Mouse (Mus musculus): ENCODE measurements at regions not wholly inside any gene's neighbourhood (a gene's known extent, or its start where the extent isn't known, plus 50 kb on each side); places are given as distances from the start of the nearest gene placed in this dataset.

DNA sequence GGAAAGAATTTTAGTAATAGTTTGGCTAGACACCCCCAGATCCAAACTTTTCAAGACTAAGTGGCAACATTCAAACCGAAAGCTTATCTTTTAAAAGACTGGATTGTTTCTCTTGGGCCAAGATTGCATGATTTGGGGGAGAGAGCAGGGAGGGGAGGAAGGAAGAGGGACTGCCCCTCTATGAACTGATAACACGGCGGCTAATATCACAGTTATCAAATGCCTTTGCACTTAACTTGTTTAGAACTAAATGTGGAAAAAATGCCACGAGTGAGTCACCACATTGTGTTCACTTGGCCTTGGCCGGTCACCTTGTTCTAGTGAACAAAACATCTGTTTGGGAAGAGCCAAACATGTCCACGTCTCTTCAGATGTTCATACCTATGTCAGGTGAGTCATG is 92.3 kb downstream of the Tes start:
- DNase-seq (ENCODE audit: low spot score), result no peak

DNA sequence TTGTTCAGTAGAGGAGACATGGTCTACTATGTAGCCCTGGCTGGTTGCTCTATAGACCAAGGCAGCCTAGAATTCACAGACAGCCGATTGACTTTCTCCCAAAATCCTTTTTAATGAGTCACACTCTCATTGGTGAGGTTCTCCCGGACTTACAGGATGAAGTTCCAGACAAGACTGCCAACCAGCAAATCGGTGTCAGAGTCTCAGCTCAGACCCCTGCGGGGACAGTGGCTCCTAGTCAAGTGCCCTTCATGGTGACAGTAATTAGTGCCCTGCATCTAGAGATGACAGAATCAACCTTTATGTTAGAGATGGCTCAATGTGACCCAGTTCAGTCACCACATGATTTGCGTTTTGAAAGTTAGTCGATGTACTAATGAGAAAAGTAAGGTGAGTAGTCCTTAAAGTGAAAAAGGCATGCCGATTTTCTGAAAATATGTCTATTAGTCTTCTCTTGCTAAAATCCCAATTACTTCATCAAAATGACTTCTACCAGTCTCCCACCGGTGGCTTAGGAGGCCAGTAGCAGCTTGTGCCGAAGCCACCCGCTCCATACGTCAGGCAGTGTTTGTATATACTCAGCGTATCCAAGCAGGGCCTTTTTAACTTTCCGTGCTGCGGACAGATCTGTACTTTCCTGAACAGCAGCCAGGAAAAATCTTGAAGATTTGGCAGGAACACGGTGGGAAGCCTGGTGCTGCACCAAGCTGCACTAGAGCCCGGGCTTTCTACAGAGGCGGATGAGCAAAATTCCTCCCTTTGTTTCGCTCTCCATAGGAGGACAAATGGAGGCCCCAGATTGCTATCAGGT is 105.2 kb downstream of the Tes start:
- DNase-seq (ENCODE audit: low spot score), result peak; percentile 28

DNA sequence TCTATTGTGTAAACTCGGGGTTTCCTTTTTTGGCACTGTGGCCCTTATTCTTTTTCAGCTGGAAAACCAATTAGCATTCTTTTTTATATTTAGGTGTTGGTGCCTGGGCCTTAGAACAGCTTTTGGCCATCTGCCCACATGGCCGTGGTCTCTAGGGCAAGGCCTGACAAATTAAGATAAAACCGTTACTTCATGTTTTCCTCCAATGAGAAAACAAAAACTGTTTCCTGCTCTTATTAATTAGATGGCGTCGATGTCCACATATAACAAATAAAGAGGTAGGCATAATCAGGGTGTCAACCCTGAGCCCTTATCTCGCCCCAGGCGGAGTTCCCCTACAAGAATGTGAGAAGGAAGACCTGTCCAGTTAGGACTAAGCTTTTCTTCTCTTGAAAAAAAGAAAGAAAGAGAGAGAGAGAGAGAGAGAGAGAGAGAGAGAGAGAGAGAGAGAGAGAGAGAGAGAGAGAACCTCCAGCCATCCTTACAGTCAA is 105.9 kb downstream of the Tes start:
- peak; percentile 17 for DNase-seq (ENCODE audit: low spot score)

DNA sequence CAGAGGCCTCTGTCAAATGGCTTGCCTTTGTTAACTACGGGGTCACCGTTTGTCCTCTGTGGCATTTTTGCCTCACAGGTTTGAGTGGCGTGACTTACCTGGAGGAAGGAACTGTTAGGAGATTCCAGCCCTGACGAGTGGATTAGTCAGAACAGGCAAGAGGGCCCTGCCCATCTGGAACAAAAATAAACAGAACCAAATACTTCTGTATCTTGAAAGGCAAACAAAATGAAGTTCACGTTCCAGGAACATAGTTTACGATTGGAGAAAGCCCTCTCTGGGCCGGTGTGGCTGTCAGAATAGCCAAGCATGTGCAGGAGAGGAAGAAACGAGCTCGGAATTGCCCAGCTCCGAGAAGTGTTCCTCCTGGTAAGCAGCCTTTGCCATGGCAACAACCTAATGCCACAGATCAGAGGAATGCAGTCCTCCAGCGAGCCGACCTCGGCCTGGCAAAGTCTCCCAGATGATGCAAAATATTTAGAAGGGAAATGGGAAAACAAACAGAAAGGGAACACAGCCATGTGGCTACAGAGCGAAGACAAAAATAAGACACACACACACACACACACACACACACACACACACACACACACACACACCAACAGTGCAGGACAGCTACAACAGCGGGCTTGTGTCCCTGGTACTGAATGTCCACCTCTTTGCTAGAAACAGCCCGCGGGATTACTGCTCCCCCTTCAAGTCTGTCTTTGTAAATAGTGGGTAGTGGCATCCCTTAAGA is 106.5 kb downstream of the Tes start:
- peak; percentile 25 for DNase-seq (ENCODE audit: low spot score)

DNA sequence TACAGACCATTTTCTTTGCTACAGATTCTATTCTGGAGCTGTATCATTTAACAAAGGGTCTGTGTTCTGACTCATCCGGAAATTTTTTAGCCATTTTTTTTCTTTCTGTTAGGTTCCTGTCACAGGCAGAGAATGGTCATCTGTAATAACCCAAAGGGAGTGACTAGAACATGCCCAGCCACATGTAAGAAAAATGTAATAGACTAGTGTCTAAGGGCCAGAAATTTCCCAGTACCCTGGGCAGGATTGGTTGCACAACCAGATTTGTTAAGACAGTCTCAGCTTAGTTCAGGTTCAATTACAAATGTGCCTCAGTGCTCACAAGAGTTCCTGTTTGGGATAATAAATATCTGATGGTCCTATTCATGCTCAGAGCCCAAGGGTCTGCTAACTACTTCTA is 107.1 kb downstream of the Tes start:
- DNase-seq (ENCODE audit: low spot score), result no peak

DNA sequence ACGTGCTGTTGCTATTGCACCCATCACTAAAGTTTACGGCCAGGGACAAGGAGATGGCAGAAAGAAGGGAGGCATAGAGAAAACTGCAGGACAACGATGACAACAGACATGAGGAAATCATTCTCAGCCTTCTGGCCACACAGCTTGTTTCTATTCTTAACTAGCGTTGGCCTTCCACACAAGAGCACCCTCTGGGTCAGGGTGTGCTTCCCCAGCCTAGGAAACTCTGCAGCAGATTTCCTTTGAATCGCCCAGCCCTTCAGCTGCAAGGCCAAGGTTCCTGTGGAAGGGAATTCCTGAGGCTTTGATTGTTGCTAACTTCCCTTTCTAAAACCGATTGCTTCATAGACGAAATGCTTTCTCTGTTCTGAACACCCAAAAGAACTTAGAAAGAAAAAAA is 103.8 kb upstream of the Cav2 start:
- no peak for DNase-seq (ENCODE audit: low spot score)

DNA sequence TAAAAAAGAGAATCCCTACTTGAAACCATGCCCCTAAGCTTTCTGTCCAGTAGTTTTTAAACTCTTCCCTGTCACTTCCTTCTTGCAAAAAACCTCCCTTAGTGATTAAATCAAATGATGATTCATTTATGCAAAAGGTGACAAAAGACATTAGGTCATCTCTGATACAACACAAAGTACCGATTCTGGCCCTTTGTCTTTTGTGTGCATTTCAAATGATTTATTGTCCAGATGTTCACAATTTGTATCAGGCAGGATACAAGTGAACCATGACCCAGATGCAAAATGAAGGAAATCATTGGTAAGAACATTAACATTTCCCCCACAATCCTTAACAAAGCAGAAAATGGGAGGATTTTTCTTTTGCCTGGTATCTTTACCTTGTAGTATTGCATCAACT is 101.5 kb upstream of the Cav2 start:
- DNase-seq (ENCODE audit: low spot score), result no peak

DNA sequence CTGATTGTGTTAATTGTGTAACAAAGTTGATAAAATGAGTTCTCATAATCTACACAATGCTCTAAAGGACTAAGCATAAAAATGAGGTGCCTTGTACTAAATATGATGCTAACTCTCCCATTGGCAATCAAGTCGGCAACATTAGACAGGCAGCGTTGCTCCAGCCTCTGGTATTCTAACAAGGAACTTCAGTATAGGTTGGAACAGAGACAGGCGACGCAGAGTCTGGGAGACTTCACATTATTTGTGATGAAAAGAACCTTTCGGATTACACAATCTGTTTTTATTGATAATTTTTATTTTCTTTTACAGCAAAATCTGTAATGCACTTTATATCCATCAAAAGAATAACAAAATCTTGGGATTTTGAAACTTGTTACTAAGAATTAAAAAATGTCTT is 94.4 kb upstream of the Cav2 start:
- no peak for DNase-seq (ENCODE audit: low spot score)

DNA sequence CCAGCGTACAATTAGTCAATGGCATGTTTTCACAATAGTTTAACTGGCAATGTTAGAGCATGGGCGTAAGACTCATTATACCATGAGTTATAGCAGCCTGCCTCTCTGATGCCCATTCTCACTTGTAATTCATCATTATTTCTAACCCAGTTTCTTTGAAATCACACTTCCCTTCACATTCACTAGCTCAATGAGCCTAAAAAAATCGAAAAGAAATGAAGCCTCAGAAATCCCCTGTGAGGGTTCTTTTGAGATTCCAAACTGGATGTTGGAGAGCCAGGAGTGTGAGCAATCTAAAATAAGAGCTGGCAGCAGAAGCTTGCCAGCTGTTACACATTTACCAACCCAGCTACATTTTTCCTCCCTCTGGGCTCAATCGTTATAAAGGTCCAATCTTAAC is 93.9 kb upstream of the Cav2 start:
- DNase-seq (ENCODE audit: low spot score), result no peak

DNA sequence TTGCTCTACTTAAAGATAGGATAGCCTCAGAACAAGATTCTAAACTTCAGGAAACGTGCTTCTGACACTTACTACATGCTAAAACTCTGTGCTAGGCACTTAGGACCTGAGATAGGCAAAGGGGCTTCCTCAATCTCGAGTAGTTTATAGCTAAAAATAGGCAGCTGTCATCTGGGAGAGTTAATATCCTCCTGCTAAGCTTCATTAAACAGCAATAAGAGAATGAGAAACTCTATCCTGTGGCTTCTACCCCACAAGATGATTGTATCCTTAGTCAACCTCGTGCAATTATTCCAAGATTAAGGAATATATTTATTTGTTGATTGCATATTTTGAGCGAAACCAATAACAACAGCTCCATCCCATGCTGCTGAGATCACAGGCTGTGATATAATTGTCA is 85.4 kb upstream of the Cav2 start:
- DNase-seq (ENCODE audit: low spot score), result no peak

DNA sequence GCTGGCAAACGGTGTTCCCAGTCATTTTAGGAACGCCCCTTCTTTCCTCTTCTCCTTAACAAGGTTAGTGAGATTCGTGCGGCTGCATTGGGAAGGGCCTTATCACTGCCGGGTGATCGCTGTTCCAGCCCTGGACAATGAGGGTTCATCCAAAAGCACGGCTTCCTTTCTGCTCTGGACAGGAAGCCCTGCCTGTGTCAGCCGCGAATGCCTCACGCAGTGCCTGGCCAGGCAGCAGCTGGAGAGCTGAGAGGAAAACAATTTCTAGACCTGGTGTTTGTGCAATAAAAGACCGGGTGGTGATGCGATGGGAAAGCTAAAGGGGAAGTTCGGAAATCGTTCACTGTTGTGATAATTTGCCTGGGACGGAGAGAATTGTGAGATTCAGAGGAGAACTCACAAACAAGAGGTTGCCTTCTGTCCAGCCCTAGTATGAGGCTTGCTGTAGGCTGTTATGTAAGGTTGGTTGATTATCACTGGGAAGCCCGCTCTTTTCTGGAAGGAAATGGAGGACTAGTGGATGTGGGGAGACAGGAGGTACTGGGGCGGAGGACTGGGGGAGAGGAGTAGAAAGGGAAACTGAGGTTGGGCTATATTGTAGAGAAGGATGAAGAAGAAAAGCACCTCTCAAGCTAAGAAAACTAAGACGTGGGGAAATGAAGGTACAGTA is 83.1 kb upstream of the Cav2 start:
- DNase-seq (ENCODE audit: low spot score), result no peak

DNA sequence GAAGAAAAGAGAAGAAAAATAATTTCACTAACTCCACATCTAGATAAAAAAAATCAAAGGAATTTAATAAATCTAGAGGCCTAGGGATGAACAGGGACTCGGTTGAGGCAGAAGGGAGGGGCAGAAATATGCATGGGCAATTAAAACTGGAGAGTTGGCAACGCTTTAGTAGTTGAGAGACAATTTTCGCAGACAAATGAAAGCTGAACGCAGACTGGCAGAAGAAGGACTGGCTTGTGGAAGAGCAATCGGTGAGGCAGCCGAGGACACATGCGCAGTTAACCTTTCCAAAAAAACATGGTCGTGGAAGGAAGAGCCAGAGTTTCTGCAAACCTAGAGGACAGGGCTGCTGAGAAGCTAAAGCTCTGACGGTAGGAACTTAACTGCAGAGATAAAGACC is 82.1 kb upstream of the Cav2 start:
- no peak for DNase-seq (ENCODE audit: low spot score)

DNA sequence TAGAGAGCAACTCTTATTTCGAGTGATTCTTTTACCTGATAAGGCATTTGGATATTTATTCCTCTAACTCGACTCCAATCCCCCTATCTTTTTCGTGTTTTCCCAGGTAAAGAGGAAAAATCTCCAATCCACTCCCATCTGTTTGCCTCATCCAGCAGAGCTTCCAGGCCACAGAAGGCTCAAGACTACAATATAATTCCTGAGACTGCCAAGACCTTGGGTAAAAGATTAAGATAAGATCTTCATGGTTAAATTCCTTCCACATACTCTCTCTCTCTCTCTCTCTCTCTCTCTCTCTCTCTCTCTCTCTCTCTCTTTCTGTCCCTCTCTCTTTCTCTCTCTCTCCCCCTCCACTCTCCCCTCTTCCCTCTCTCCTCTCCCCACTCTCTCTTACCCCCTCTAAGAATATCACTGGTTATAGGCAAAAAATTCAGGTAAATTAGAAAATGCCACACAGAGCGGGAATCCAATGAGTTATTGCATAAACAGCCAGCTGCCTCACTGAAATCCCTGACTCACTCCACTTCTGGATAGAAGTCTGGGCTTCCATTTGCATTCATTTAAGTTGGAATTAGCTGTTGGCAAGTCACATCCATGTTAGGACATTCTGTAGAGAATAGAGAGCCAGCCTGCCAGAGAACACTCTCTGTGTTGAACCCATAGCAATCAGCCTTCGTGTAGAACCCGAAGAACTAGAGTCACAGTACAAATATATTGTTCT is 78.9 kb upstream of the Cav2 start:
- DNase-seq (ENCODE audit: low spot score), result no peak

DNA sequence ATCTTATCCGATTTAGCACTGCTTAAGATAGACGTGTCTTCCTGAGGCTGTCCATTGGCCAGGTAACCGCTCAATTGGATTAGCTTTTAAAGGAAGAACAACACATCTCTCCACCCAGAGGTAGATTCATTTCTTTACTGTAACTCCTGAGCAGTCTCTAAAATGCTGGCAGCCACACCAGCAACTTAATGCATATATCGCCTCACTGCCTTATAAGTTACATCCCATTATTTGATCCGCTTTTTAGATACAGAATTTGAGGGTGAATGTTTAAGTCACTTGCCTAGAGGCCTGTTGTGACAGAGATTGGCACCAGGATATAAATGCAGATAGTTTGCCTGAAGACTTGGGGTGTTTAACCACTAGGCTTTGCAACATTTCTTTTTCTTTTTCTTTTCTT is 77.7 kb upstream of the Cav2 start:
- no peak for DNase-seq (ENCODE audit: low spot score)

DNA sequence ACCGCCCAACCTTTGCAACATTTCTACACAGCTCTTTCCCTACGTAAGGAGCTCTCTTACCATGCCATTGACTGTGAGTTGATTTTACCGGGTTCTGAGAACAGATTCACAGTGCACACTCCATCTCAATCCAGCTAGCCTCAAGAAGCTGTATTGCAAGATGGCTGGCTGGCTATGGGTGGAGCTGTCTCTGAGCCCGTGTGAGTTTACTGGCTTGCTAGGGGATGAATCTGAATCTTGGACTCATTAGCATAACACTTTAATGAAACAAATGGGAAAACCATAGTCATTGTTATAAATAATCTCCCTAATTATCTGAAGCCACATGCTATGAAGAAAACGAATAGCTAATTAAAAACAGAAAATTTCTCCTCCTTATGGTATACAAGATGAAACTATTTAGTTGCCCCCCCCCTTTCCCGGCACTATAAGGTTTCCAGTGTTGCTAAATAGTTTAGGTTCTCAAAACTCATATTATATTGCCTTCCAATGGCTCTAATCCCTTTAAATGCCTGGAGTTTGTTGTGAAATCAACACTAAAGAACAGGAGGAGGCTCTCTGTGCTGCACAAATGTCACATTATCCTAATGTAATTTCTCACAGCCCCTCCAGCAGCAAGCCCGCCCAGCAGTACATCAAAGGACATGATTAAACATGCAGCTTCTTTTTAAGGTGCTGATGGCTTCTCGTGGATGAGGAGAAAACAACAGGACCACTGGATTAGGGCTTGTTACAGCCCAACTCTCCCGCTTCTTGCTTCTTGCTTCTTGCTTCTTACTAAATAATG is 76.9 kb upstream of the Cav2 start:
- DNase-seq (ENCODE audit: low spot score), result no peak

DNA sequence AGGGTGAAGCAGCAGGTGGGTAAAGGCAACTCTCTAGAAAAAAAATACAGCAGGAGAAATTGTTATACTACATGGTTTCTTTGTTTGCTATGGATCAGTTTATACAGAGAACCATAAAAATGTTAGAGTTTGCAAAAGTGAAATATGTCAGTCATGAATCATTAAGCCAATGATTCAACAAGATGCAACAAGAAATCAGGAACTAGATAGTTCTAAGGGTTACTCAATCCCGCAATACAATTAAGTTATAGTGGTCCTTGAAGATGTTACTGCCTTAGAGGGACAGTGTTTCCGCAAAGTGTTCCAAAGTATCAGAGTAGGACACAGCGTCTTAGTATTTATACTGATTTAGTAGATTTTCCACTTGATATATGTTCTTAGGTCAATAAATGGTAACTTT is 74.1 kb upstream of the Cav2 start:
- DNase-seq (ENCODE audit: low spot score), result no peak

DNA sequence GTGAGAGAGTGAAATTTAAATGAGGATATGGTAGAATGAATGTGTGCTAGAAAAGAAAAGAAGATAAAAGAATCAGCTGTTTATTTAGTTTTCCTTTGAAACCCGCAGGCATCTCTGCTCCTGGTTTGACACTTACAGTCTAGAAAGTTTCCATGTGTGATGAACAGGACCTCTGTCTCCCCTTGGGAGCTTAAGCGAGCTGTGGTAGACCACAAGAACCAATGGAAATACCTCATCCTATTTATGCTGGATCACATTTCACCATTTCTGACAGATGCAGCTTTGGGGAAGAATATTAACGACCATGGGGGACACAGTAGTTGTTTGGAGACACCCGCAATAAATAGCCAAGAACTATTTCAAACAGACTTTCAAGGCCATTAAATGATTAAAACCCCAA is 71.2 kb upstream of the Cav2 start:
- DNase-seq (ENCODE audit: low spot score), result no peak

DNA sequence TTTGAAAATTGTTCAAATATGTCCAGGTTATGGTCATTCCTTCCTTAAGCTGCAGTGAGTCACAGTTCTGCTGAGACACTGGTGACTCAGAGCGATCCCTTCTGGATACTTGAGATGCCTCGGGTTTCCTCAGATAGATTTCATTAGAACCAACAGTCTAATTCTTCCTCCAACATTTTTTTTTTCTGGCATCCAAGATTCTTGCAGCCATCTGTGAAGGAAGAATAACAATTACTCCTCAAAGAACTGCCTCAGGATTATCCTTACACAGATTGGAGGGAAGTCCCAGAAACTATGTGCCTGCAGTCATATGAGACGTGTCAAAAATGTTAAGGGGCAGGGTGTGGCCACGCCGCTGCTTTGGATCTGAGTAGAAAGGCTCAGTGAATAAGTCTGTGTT is 69.6 kb upstream of the Cav2 start:
- no peak for DNase-seq (ENCODE audit: low spot score)

DNA sequence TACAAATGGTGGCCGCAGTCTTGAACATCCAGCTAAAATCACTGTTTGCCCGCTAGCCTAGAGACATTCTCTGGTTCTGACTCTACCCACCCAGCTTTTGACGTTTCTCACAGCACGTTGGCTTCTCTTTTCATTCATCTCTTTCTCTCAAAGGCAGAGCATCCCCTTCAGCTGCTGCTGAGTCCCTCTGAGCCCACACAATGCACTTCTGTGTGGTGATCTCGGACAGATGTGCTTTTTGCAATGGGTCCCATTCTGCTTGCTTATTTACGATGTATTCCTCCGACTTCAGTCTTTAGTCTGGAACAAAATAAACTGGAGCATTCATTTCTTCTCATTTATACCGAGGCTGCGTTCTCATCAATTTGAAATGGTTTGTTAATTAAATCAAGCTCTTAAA is 66.2 kb upstream of the Cav2 start:
- no peak for DNase-seq (ENCODE audit: low spot score)

DNA sequence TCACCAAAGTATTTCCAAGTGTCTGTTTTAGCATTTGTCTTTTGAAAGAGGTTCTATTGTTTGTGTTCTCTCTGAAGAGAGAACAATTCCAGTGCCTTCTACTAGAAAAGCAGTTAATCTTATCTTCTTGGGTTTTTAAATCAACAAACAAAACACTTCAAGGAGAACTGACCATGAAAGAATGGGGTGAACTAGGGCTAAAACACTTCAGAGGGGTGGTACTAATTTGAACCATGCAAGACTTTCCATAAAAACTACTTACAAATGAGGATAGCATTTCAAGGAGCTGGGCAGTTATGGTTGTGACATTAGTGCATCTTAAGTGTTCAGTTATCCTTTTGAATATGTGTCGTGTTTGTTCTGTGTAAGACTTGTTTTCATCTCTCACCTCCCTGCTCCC is 64.5 kb upstream of the Cav2 start:
- no peak for DNase-seq (ENCODE audit: low spot score)

DNA sequence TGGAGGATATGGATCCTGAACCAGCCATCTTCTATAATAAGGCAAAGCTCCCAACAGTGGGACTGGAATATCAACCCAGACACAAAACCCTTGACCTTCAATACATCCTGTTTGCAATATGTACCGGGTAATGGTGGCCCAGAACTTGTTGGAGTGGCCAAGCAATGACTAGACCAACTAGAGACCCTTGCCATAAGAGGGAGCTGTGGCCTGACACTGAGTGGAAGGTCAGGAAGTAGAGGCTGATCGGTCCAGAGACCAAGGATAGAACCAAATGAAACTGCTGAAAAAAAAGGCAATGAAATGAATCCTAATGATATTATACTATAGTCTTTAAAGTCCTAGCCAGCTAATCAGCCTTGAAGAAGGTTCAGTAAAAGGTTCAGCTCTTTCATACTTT is 57.2 kb upstream of the Cav2 start:
- DNase-seq (ENCODE audit: low spot score), result no peak

DNA sequence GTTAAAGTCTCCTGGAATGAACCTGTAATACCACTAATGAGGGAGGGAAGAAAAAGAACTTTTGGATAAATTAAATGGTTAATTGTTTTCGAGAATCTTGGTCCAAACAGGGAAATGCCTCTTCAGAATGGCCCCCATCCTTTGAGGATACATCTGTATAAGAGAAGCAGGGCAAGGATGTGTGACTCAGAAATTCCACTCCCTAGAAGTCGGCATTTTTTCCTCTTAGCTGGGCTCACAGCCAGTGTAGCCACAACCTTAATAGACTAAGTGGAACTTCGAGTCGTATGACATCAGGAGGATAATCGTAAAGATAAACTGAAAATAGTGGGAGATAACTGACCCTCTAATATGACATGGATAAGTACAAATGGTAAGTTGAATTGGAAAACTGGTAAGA is 56.1 kb upstream of the Cav2 start:
- DNase-seq (ENCODE audit: low spot score), result no peak
